Mouse (Mus musculus) bone marrow macrophage, adult 2 months (primary cell): Measurements from ENCODE around the gene Nfatc2ip.

Experiments used
- CTCF ChIP-seq: IDR thresholded peaks from 2 replicates; pipeline ENCODE4 v1.5.1; 2012; ENCODE audit warnings: low read depth, mild to moderate bottlenecking, low read length, moderate library complexity
- POLR2A ChIP-seq: IDR thresholded peaks from 2 replicates; pipeline ENCODE4 v1.6.1; 2012; ENCODE audit warnings: mild to moderate bottlenecking, low read depth, low read length, borderline replicate concordance

DNA sequence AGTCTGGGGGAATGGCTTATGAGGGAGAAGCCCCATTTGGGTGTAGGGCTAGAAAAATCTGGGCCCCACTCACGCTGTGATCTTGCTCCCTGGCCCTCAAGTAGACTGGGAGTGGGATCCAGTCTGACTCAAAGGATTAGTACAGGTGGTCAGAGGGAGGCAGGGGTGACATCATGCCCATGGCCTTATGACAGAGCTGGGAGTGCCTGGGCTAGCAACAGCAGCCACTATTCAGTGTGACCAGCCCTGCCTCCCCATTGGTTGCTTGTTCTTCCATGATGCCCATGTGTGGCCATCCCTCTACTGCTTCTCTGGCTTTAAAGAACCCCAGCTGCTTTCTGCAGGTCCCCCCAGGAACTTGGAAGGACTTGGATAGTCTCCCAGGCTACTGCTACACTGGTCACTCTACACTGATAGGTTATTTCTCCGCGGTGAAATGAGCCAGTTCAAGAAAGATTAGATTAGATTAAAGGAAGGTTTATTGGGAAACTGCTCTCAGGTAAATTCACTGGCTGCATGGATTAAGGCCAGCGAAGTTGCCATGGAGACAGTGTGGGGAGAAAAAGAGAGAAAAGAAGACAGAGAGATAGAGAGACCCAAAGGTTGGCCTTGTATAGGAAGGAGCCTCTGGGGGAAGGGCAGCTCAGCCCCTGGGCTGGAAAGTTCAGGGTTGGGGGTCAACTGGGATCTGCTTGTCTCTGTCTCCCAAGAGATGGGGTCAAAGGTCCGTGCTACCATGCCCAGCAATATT is 40.5 kb downstream of the Nfatc2ip start:
- TF ChIP-seq CTCF (no peak), POLR2A (no peak)
